Mouse (Mus musculus): ENCODE measurements around the gene Tex9.

- TF ChIP-seq CTCF (IDR thresholded peaks at IDR 0.05; ENCODE audit: control insufficient read depth, insufficient read depth, insufficient read length) (no peak), MYOG (IDR thresholded peaks at IDR 0.05; ENCODE audit: control insufficient read depth, extremely low read depth, insufficient read length) (no peak)
Measured at GRCm38 (mm10) chr9:72532381-72533088, 40.5 kb upstream of the Tex9 start.
